Mouse (Mus musculus) cerebellum, adult (tissue): Measurements from ENCODE around the gene Zfp938.

Experiments used
- ATAC-seq: cut with Nextera tagmentation; 2 replicates; pipeline ENCODE4 v1.9.2; 2017; ENCODE audit warnings: mild to moderate bottlenecking, moderate library complexity, mixed read lengths; ENCODE audit not compliant: insufficient number of reproducible peaks, low FRiP score, low TSS enrichment

Zfp938 gene

DNA sequence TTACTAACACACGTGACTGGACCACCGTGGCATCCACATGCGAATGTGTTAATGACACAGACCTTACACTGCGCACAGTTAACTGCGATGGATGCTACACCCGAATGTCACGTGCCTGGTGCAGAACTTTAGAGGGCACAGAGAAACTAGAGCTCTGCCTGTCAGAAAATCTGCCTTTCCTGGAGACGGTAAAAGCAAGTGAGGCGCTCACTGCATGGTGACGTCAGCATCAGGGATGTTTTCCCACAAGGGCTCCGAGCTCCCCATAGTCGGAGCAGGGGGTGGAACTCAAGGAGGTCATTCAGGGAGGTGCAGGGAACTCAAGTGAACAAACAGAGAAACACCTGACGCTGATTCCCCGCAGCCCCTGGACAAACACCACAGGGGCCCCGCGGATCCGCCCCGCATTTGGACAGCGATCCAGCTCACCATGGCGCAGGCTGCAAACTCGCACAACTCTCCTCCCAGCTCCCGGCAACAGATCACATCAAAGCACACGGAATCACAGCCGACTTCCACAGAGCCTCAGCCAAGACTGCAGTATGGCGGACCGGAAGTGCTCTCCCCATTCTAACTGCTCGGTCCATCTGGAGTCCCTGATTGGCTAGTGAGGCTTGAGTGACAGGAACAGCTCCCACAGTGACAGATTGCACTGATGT is at the start of gene Zfp938:
Gene Zfp938, minus strand, starts transcription at position 539 of the 659 bp plus-strand sequence.
- peak; percentile 100 for ATAC-seq

DNA sequence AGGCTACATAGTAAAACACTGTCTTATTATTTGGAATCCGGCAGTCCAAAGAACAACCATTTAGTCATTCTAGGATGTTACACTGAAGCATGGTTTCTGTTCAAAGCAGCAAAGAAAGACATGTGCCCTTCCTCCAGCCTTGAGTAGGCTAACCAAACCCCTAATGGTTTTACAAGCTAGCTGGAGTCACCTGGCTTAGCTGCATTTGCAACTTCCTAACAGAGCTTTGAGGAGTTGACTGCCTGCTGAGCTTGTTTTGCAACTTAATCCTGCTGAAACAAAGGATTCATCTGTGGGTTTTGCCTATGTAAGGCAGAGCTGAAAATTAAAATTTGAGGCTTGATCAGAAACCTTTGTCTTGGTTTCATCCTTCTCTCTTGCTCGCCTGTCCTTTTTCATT is 16.3 kb upstream of the Zfp938 start:
- no peak for ATAC-seq

DNA sequence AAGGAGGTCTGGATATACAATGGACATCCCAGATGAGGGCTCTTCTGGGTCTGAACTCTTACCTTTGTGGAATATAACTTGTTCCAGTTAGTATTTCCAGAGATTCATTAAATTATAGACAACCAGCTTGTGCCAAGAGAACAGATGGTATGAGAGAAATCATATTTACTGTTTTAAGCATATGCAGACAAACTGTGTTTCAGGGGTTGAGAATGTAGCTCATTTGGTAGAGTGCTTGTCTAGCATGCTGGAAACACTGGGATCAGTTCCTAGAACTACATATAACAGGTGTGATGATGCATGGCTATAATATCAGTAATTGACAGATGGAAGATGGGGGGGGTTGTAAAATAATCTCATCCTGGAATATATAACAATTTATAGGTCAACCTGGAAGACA is 3.9 kb upstream of the Zfp938 start:
- no peak for ATAC-seq

DNA sequence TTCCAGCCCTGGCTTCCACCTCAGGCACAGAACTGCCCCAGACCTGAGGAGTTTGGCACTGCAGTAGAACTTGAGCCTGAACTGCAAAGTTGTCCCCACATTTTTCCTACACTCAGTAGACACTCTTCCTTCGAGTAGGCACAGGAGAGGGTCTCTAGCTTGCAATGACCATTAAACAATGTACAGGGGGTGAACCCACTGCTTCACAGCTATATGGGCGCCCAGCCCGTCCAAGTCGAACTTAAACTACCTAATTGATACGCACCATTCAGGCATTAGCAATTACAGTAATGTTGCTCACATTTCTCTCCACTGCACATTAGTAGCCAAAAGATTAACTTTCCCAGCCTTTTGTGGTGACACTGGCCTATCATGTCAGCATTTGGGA is 315 bp upstream of the Zfp938 start:
- no peak for ATAC-seq

DNA sequence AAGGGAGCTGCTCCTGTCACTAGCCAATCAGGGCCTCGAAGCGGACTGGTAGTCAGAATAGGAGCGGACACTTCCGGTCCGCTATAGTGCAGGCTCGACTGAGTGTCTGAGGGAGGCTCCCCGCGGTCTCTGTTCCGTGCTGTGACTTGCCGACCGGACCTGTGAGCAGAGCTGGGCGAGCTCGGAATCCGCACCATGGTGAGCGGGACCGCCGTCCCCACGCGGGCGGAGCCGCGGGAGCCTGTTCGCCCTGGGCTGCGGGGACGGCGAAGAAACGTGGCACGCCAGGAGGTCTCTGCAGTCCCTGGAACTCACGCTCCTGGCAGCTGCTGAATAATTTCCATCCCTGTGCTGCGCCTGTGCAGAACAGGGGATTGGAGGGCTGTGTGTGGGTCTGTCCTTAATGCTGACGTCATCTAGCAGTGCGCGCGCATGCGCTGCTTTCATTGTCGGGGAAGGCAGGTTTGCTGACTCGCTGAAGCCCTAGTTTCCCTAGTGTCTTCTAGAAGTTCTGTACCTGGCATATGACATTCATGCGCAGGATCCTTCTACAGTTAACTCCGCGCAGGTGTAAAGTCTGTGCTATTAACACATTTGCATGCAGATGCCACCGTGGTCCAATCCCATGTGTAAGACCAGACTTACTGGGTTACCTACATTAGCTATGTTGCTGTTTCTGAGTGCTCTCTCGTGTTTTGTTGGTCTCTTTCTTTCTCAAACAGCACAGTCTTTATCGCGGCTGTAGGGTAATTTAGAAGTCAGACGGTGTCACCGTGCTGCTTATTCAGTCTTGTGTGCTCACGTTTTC is 62.6 kb downstream of the Zfp938 start:
- peak; percentile 97 for ATAC-seq
